Mouse (Mus musculus) heart, adult 10 weeks (tissue): ENCODE data around the gene Atp5g1. TPM values are rescaled to one million over a fixed set of nuclear protein-coding genes. Genes with fewer than 3 reads are reported as not detected.

Experiments
- polyA plus RNA-seq: library from polyadenylated mRNA; stranded (reverse); fragments of 350-450 nt; fragmentation: Illumina TruSeq; extraction: RNeasy Lipid Tissue Mini Kit (QIAGEN cat#74804); gene quantifications from one replicate; pipeline ENCODE4 v1.2.3, GENCODE M21; 2014; ENCODE audit warnings: low read depth, low replicate concordance

The Atp5g1 gene
- 3,747 TPM for polyA plus RNA-seq

GRCm38 (mm10) chr11:96075509-96076220 is at the start of gene Atp5g1:
Gene Atp5g1 (minus strand): TSS chr11:96075670.

GRCm38 (mm10) chr11:96111751-96112150 is 36.3 kb upstream of the Atp5g1 start, which contains the start of gene Calcoco2:
Gene Calcoco2 (minus strand): TSS chr11:96111964.

GRCm38 (mm10) chr11:96065215-96065911 is 10.1 kb downstream of the Atp5g1 start, which contains the start of gene Ube2z:
Gene Ube2z (minus strand): TSS chr11:96065388.

GRCm38 (mm10) chr11:96034596-96035052 is 40.8 kb downstream of the Atp5g1 start, which contains the start of gene Snf8:
Gene Snf8 (plus strand): TSS chr11:96034885.

Other genes with a start within 250 kb of the Atp5g1 start
- 35.7 TPM for gene Gngt2, start 238.5 kb downstream of the Atp5g1 start, polyA plus RNA-seq
- gene Abi3, start 233.2 kb downstream of the Atp5g1 start, polyA plus RNA-seq: 12.4 TPM
- not detected for gene B4galnt2, start 160.8 kb downstream of the Atp5g1 start, polyA plus RNA-seq
- 0.05 TPM for gene Igf2bp1, start 69.7 kb downstream of the Atp5g1 start, polyA plus RNA-seq
- not detected for gene Gip, start 51.1 kb downstream of the Atp5g1 start, polyA plus RNA-seq
- 46.1 TPM for gene Snf8, start 40.8 kb downstream of the Atp5g1 start, polyA plus RNA-seq
- 33.0 TPM for gene Ube2z, start 10.3 kb downstream of the Atp5g1 start, polyA plus RNA-seq
- not detected for gene Calcoco2, start 36.3 kb upstream of the Atp5g1 start, polyA plus RNA-seq
- gene Ttll6, start 58.1 kb upstream of the Atp5g1 start, polyA plus RNA-seq: not detected
- not detected for gene Hoxb13, start 118.6 kb upstream of the Atp5g1 start, polyA plus RNA-seq
- not detected for gene Hoxb9, start 195.8 kb upstream of the Atp5g1 start, polyA plus RNA-seq
- gene Hoxb8, start 206.2 kb upstream of the Atp5g1 start, polyA plus RNA-seq: not detected
- gene Hoxb7, start 211.0 kb upstream of the Atp5g1 start, polyA plus RNA-seq: not detected
- not detected for gene Hoxb6, start 216.8 kb upstream of the Atp5g1 start, polyA plus RNA-seq
- not detected for gene Hoxb5, start 227.7 kb upstream of the Atp5g1 start, polyA plus RNA-seq
- 0.84 TPM for gene Hoxb4, start 242.6 kb upstream of the Atp5g1 start, polyA plus RNA-seq
- 0.31 TPM for gene Hoxb3, start 247.7 kb upstream of the Atp5g1 start, polyA plus RNA-seq